Mouse (Mus musculus): ENCODE measurements around the gene Espn.

Espn gene

DNA sequence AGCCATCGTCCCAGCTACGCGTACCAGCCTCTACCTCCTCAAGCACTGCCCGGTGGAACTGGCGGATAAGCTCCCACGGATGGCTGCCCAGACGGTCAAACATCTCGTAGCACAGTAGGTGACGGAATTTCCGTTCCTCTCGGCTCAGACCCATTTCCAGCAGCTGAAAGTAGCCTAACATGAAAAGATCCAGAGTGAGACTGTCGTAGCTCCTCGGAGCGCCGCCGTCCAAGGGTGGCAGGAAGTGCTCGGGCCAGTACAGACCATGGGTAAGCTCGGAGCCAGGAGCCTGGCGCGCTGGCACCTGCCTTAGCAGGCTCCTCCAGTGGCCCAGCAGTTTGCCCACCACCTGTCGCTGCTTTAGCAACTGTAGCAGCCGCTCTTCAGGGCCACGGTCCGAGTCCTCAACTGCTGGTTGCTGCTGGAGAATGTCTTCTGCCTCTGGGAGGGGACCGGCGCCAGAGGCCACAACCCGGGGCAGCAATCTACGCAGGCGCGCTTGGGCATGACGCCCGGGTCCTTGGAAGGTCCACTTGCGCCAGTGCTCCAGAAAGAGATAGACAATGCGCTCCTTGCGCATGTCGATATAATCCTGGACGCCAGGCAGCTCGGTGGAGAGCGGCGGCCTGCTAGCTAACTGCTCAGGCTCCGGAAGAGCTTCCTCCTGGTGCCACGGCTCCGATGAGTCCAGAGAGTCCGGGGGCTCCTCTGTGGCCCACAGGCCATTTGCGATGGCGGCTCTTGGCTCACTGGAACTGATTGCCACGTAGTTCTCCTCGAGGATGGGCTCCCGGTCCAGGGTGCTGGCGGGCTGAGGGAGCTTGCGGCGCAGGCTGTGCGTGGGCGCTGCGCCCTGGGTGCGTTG is 26.8 kb downstream of the Espn start:
- no peak for DNase-seq (ENCODE audit: low read depth, low spot score)

- no peak for DNase-seq (ENCODE audit: low read depth, low spot score)
Measured at GRCm38 (mm10) chr4:152124361-152124961, 27.7 kb downstream of the Espn start.

GRCm38 (mm10) chr4:152121183-152121505 is 31.0 kb downstream of the Espn start:
- no peak for DNase-seq (ENCODE audit: low read depth, low spot score)

GRCm38 (mm10) chr4:152120311-152121182 is 31.6 kb downstream of the Espn start:
- no peak for DNase-seq (ENCODE audit: low read depth, low spot score)

GRCm38 (mm10) chr4:152119396-152120292 is 32.5 kb downstream of the Espn start:
- DNase-seq (ENCODE audit: low read depth, low spot score): peak; percentile 76

DNA sequence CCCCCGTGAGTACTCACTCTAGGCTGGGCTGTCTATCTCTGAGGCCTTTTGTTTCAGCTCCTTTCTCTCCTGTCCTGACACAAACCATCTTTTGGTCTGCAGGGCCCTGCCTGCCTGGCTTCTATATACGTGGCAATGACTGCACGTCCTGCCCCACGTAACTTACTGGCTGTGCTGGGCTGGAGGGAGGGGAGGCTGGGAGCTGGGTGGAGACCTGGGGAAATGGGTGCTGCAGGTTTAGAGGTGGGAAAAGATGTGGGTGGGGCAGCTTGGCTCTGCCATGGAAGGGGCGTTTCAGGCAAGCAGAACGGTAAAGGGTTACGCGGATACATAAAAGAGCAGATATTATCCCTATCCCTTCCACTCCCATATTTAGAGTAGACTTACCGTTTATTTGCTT is 34.6 kb downstream of the Espn start:
- no peak for DNase-seq (ENCODE audit: low read depth, low spot score)

DNA sequence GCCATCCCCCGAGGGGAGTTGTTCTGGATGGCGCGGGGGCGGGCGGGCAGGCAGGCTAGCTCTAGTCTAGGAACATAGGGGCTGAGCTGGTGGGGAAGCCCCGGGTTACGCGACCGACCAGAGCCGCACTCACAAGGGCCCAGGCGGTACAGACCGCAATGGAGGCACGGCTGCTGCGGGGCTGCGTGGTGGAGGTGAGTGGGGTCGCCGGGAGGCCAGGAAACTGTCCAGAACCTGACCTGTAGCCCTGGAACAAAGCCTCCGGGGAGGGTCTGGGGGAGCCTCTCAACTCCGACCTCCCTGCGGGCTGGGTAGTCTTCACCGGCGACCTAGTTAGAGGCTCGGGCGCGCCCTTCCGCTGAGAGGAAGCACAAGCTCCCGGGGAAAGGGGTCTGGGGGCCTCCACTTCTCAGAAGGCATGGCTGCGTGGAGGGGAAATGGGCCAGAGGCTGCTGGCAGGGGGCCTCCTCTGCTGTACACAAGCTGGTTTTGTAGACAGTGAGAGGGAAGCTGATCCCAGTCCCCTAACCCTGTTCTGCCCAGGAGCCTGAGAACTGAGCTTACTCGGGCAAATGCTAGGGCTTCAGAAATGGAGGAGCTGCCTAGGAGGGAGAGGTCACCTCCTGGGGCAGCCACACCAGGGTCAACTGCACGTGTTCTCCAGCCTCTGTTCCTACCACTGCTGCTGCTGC is 36.1 kb downstream of the Espn start, which contains the start of gene Tnfrsf25:
Gene Tnfrsf25, plus strand, starts transcription at position 14 of the 692 bp plus-strand sequence.
- no peak for DNase-seq (ENCODE audit: low read depth, low spot score)

GRCm38 (mm10) chr4:152114080-152114479 is 38.1 kb downstream of the Espn start:
- DNase-seq (ENCODE audit: low read depth, low spot score): no peak

DNA sequence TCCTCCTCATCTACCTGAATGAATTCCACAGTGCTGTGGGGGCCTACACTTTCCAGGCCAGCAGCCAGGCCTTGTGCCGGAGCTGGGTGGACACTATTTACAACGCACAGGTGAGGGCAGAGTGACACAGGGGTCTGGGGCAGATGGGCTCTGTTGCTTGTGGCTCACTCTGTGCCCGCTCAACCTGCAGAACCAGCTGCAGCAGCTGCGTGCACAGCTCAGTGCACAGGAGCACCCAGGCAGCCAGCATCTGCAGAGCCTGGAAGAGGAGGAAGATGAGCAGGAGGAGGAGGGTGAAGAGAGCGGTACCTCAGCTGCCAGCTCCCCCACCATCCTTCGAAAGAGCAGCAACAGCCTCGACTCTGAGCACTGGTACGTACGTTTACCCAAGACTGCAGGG is 39.8 kb downstream of the Espn start:
- no peak for DNase-seq (ENCODE audit: low read depth, low spot score)

DNA sequence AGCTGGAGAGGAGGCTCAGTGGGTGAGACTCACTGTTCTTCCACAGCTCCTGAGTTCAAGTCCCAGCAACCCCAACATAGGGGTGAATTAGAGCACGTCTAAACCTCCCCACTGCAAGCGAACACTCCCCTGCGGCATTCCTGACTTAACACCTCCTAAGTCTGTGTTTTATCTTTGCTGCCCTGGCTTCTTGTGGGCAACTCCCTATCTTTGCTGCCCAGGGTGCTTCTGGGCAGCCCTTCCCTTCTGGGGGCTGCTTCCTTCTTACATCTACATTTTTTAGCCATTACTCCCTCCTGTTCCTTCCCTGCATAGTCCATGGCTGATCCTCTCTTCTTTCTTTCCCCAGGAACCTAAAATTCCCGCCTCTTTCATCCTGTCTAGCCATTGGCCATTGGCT is 41.5 kb downstream of the Espn start:
- no peak for DNase-seq (ENCODE audit: low read depth, low spot score)

GRCm38 (mm10) chr4:152109509-152109908 is 42.7 kb downstream of the Espn start:
- no peak for DNase-seq (ENCODE audit: low read depth, low spot score)

GRCm38 (mm10) chr4:152108673-152109072 is 43.5 kb downstream of the Espn start:
- no peak for DNase-seq (ENCODE audit: low read depth, low spot score)

DNA sequence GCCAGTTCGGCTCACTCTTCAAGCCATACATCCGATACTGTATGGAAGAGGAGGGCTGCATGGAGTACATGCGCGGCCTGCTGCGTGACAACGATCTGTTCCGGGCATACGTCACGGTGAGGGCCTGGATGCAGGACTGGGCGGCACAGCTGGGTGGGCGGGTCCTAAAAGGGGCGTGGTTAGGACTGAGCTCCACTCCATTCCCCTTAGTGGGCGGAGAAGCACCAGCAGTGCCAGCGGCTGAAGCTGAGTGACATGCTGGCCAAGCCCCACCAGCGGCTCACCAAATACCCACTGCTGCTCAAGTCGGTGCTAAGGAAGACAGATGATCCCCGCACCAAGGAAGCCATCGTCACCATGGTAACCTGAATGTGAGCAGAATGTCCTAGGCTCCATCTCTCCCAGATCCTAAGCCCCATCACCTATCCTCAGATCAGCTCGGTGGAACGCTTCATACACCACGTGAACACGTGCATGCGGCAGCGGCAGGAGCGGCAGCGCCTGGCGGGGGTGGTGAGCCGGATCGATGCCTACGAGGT is 44.1 kb downstream of the Espn start:
- peak; percentile 94 for DNase-seq (ENCODE audit: low read depth, low spot score)

DNA sequence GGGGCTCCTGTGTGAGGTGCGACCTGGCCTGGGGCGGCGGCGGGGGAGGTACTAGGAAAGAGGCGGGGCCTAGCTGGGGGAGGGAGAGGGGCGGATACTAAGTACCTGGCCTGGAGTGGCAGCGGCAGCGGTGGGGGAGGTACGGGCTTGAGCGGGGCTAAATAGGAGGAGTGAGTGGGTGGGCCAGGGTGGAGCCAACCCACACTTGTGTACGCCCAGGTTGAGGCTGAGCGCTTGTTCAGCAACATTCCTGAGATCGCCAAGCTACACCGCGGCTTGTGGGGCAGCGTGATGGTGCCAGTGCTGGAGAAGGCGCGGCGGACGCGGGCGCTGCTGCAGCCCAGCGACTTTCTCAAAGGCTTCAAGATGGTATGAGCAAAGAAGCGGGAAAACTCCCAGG is 44.7 kb downstream of the Espn start:
- DNase-seq (ENCODE audit: low read depth, low spot score): no peak

- DNase-seq (ENCODE audit: low read depth, low spot score): no peak
Measured at GRCm38 (mm10) chr4:152106746-152107145, 45.4 kb downstream of the Espn start.

- DNase-seq (ENCODE audit: low read depth, low spot score): peak; percentile 70
Measured at GRCm38 (mm10) chr4:152103025-152103424, 49.1 kb downstream of the Espn start.

GRCm38 (mm10) chr4:152101921-152102320 is 50.2 kb downstream of the Espn start:
- no peak for DNase-seq (ENCODE audit: low read depth, low spot score)

GRCm38 (mm10) chr4:152101081-152101653 is 51.0 kb downstream of the Espn start:
- no peak for DNase-seq (ENCODE audit: low read depth, low spot score)

GRCm38 (mm10) chr4:152100541-152100940 is 51.6 kb downstream of the Espn start:
- no peak for DNase-seq (ENCODE audit: low read depth, low spot score)

Measured in mesoderm, embryonic 11.5 days (tissue).